Mouse (Mus musculus) forebrain, embryonic 16.5 days (tissue): ENCODE measurements around the gene Scml4. TPM values are rescaled to one million over a fixed set of nuclear protein-coding genes. Genes with fewer than 3 reads are reported as not detected.

Experiments
- ATAC-seq: fragments of 200-750 bp; cut with Nextera tagmentation; 2 replicates; pipeline ENCODE4 v1.8.0; 2017; ENCODE audit warnings: mild to moderate bottlenecking, moderate library complexity
- H3K27ac ChIP-seq: fragments of 300-500 bp; sonication (generic); 2 replicates; pipeline ENCODE4 v1.5.1; 2014; ENCODE audit warnings: low read length, control low read depth
- H3K27me3 ChIP-seq: fragments of 300-500 bp; sonication (generic); replicated peaks from 2 replicates; pipeline ENCODE4 v1.6.1; 2014; ENCODE audit warnings: low read length; ENCODE audit not compliant: control insufficient read depth, insufficient read depth
- H3K36me3 ChIP-seq: fragments of 300-500 bp; sonication (generic); 2 replicates; pipeline ENCODE4 v1.6.1; 2014; ENCODE audit not compliant: control insufficient read depth, insufficient read depth
- H3K4me1 ChIP-seq: fragments of 300-500 bp; sonication (generic); replicated peaks from 2 replicates; pipeline ENCODE4 v1.6.1; 2014; ENCODE audit warnings: low read length; ENCODE audit not compliant: control insufficient read depth, insufficient read depth
- H3K4me2 ChIP-seq: fragments of 300-500 bp; sonication (generic); 2 replicates; pipeline ENCODE4 v1.6.1; 2014; ENCODE audit warnings: mild to moderate bottlenecking, low read length, control low read depth
- H3K4me3 ChIP-seq: fragments of 300-500 bp; sonication (generic); replicated peaks from 2 replicates; pipeline ENCODE4 v1.5.1; 2014; ENCODE audit warnings: mild to moderate bottlenecking, low read length, control low read depth
- H3K9ac ChIP-seq: fragments of 300-500 bp; sonication (generic); replicated peaks from 2 replicates; pipeline ENCODE4 v1.6.1; 2014; ENCODE audit warnings: low read depth, low read length, control low read depth
- H3K9me3 ChIP-seq: fragments of 300-500 bp; sonication (generic); 2 replicates; pipeline ENCODE4 v1.6.1; 2016; ENCODE audit warnings: low read length; ENCODE audit not compliant: control insufficient read depth
- WGBS: fragments of 180-500 bp; shearing (Covaris S2); extraction: QIAGEN DNeasy Blood & Tissue Kit; methylation state at CpG from one replicate; pipeline ENCODE4 v1.1.7; 2014; 5-methylcytosine and 5-hydroxymethylcytosine counted together
- polyA plus RNA-seq: library from polyadenylated mRNA; unstranded; fragments of >200 nt; fragmentation: Nextera tagmentation; extraction: Ambion mirVana; gene quantifications from 2 replicates; pipeline ENCODE4 v1.2.1, GENCODE M21; 2015

Gene Scml4
- polyA plus RNA-seq, 1 experiment from 2014 or later = 10.4 TPM

DNA sequence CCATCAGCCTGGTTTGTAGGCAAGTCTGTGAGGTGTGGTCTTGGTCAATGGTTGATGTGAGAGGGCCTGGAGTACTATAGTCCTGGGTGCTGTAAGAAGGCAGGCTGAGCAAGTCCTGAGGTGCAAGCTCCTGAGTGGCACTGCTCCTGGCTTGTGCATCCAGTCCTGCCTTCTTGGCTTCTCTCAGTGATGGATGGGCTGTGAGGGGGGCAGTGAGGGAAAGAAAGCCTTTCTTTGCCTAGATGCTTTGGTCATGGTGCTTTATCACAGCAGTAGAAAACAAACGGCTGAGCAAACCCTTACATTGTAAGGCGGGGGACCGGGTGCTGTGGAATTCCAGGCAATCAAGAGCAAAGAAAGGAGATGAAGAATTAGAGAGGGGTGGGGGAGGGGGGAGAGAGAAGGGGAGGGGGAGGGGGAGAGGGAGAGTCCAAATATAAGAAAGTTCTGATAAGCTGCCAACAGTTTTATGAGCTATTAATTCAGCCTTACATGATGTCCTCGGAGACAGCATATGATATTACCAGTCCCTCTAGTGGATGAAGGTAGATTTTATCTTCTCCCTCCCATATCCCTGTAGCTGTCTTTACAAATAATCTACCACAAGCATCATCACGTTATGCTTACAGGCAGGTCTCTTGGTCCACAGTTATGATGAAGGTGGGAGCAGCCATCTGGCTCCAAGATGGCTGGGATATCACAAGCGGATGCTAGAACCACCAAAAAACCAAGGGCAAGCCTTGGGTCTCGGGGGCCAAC is 121.0 kb downstream of the Scml4 start:
- 68% methylated on average over 7 of the region's 7 CpGs for WGBS
- H3K9me3 ChIP-seq = no peaks in the 10 kb centered on the region
- no peak for ATAC-seq
- no peak overlapping the region for H3K4me2 ChIP-seq
- H3K27me3 ChIP-seq = no peaks in the 10 kb centered on the region
- no peak overlapping the region for H3K9ac ChIP-seq
- H3K4me3 ChIP-seq = no peak overlapping the region
- no peaks in the 10 kb centered on the region for H3K4me1 ChIP-seq
- no peak overlapping the region for H3K27ac ChIP-seq
- no peaks in the 10 kb centered on the region for H3K36me3 ChIP-seq

DNA sequence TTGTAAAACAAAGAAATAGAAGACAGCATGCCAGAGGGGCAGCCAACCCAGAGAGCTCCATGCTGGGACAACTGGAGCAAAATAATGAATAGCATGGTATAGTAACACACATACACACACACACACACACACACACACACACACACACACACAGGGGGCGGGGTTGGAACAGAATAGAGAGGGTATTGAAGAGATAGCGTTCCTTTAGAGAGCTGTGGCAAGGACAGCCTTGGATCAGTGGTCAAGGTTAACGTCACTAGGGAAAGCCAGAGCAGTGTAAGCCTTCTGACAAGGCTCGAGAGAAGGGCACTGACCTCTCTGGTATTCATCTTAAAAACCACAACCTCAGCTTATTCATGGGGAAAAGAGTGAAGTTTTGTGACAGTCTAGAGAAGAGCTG is 124.7 kb downstream of the Scml4 start:
- Histone ChIP-seq H3K4me2 (no peak overlapping the region), H3K9ac (no peak overlapping the region), H3K4me1 (no peaks in the 10 kb centered on the region), H3K36me3 (no peaks in the 10 kb centered on the region), H3K27me3 (no peaks in the 10 kb centered on the region), H3K27ac (no peak overlapping the region), H3K4me3 (no peak overlapping the region), H3K9me3 (no peaks in the 10 kb centered on the region)
- 76% methylated on average over 4 of the region's 4 CpGs for WGBS
- ATAC-seq = no peak

DNA sequence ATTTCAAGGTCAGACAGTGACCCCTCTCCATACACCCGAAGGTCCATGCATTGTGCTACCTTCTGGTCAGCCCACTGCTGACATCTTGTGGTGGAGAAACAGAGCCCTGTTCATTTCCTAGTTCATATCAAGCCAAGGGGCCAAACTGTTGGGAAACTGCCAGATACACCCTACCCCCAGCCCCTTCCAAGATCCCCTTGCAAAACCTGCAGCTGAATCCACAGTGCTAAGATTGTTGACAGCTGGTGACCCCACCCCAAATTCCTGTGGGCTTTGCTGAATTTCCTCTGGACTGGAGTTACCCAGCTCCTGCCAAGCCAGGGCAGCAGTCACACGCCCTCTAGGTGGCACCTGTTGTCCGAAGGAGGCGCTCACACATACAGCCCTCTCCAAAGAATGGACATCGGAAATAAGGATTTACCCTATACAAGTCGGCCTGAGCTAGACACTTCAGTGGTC is 127.5 kb downstream of the Scml4 start:
- ATAC-seq = peak; percentile 27; the same call in 1 of the 2 replicates
- no peak overlapping the region for H3K4me2 ChIP-seq
- no peak overlapping the region for H3K27ac ChIP-seq
- H3K9ac ChIP-seq = no peak overlapping the region
- no peaks in the 10 kb centered on the region for H3K4me1 ChIP-seq
- H3K4me3 ChIP-seq = no peak overlapping the region
- H3K9me3 ChIP-seq = no peaks in the 10 kb centered on the region
- WGBS = 23% methylated on average over 6 of the region's 6 CpGs
- no peaks in the 10 kb centered on the region for H3K27me3 ChIP-seq
- no peaks in the 10 kb centered on the region for H3K36me3 ChIP-seq

DNA sequence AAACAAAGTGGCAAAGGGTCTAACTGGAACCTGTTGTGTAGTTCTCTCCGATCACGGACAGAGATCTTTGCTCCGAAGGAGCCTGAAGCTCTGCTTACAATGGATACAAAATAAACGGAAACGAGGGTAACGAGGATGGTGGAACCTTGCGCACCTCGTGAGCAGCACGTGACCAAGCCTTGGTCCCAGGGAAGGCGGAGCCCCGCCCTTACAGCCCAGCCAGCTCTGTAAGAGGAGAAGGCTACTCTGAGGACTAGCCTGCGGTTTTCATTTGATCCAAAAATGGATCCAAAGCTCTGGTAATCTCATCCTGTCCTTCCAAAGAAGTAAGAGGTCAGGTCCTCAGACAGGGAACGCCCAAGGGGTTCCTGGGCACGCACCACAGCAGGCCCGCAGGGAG is 128.5 kb downstream of the Scml4 start:
- H3K4me1 ChIP-seq = peaks cover 9% of the 10 kb centered on the region
- H3K27ac ChIP-seq = no peak overlapping the region
- H3K36me3 ChIP-seq = no peaks in the 10 kb centered on the region
- H3K4me2 ChIP-seq = no peak overlapping the region
- no peak overlapping the region for H3K4me3 ChIP-seq
- ATAC-seq = no peak
- WGBS = 59% methylated on average over 15 of the region's 15 CpGs
- H3K27me3 ChIP-seq = no peaks in the 10 kb centered on the region
- no peak overlapping the region for H3K9ac ChIP-seq
- H3K9me3 ChIP-seq = no peaks in the 10 kb centered on the region

DNA sequence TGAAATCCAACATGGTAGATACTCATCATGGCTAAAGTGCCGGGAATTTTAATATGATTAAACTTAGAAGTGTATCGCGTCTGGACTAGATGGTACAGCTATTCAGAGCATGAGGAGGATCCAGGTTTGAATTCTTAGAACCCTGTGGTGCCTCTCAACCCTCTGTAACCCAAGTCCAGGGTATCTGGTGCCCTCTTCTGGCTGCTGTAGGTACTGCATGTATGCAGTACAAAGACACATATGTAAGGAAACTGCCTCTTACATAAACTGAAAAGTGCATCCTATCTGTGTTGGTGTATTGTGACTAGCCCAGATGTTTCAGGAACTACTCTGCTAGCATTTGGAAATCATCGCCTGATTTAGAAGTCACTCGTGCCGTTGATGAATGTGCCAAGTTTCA is 129.7 kb downstream of the Scml4 start:
- H3K4me1 ChIP-seq = peaks cover 21% of the 10 kb centered on the region
- ATAC-seq = peak; percentile 15; the same call in 1 of the 2 replicates
- no peak overlapping the region for H3K27ac ChIP-seq
- 32% methylated on average over 6 of the region's 6 CpGs for WGBS
- H3K9ac ChIP-seq = no peak overlapping the region
- no peaks in the 10 kb centered on the region for H3K36me3 ChIP-seq
- no peaks in the 10 kb centered on the region for H3K27me3 ChIP-seq
- H3K4me3 ChIP-seq = no peak overlapping the region
- no peaks in the 10 kb centered on the region for H3K9me3 ChIP-seq
- H3K4me2 ChIP-seq = no peak overlapping the region

DNA sequence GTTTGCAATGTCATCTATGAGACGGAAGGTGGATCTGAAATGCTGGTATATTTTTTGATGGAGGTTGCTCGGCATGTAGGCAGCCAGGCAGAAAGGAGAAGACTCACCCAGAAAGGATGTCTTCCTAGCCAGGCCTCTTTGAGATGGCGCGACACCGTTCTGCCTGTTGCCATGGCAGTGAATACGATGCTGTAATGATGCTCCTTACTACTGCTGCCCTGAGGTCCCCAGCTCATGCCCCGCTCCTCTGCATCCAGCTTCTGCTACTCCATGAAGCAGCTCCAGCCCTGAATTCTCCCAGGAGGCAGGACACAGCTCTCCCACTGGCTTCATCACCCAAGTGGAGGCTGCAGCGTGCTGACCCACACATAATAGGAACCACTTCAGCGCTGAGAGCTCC is 130.8 kb downstream of the Scml4 start:
- WGBS = 65% methylated on average over 9 of the region's 9 CpGs
- Histone ChIP-seq H3K27ac (no peak overlapping the region), H3K4me3 (no peak overlapping the region), H3K36me3 (no peaks in the 10 kb centered on the region), H3K4me2 (no peak overlapping the region), H3K9ac (no peak overlapping the region), H3K27me3 (no peaks in the 10 kb centered on the region), H3K9me3 (no peaks in the 10 kb centered on the region), H3K4me1 (peaks cover 28% of the 10 kb centered on the region)
- 0 out of 2 replicates have a peak, but pooled peaks have one; percentile 21 for ATAC-seq

DNA sequence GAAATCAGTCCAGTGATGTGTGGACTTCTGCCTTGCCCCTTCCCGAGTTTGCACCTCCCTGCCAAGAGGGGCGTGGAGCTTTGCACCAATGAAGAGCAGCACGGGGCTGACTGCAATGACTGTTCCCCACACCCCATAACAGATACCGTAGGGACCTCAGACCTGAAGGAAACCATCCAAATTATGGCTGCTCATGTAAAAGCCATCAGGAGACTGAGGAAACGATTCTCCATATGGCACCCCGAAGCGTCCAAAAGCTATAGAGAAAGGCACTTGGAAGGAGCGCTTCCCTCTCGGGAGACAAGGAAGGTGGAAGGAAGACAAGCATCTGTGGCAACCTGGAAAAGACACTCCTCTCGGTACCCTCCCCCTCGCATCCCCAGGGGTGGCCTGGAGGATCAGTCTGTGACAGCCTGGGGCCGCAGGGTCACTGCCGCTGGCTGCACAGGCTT is 134.2 kb downstream of the Scml4 start:
- 21% methylated on average over 13 of the region's 13 CpGs for WGBS
- ATAC-seq = peak; percentile 46
- H3K27me3 ChIP-seq = no peaks in the 10 kb centered on the region
- H3K9me3 ChIP-seq = no peaks in the 10 kb centered on the region
- H3K4me3 ChIP-seq = no peak overlapping the region
- H3K9ac ChIP-seq = no peak overlapping the region; the same call in 1 of the 2 replicates
- H3K4me1 ChIP-seq = peaks cover 28% of the 10 kb centered on the region
- peak overlapping the region; percentile 41 for H3K4me2 ChIP-seq
- H3K36me3 ChIP-seq = no peaks in the 10 kb centered on the region
- H3K27ac ChIP-seq = peak overlapping the region; percentile 73

DNA sequence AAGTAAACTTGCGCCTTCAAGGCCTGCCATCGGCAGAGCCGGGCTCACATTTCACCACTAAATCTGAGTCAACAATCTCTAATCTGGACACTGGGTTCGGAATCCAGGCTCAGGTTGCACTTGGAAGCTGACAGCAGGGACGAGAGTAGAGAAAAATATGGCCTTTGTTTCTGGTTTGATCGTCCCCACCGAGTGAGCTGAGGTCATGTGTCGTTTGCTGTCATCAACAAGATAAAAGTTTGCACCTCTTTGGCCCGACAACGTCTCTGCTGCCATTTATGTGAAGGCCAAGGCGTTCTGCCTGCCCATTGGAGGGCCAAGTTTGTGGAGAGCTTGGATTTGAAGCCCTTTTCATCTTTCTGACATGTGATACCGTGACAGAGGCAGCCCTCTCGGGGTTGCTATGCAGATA is 135.3 kb downstream of the Scml4 start:
- H3K9ac ChIP-seq = no peak overlapping the region
- H3K9me3 ChIP-seq = no peaks in the 10 kb centered on the region
- peaks cover 28% of the 10 kb centered on the region for H3K4me1 ChIP-seq
- no peaks in the 10 kb centered on the region for H3K27me3 ChIP-seq
- H3K36me3 ChIP-seq = no peaks in the 10 kb centered on the region
- H3K27ac ChIP-seq = no peak overlapping the region
- WGBS = 61% methylated on average over 13 of the region's 13 CpGs
- ATAC-seq = no peak
- no peak overlapping the region for H3K4me3 ChIP-seq
- H3K4me2 ChIP-seq = no peak overlapping the region

DNA sequence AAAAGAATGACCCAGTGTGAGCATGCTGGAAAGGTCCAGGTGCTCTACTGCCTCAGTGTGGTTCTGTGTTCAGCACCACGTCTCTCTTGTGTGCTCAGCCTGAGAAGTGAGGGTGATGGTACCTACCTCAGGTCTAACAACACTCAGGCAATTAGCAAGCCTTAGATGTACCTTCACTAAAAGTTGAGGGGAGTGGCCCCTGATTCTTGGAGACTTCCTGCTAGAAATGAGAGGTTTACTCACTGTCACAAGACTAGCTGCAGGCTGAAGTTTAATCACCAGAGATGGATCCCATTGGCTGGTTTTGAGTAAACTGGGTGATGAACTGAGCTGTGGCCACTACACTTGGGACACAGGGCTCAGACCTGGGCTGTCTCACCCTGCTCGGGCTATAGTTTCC is 137.1 kb downstream of the Scml4 start:
- Histone ChIP-seq H3K27me3 (no peaks in the 10 kb centered on the region), H3K4me1 (peaks cover 30% of the 10 kb centered on the region), H3K4me2 (no peak overlapping the region), H3K9me3 (no peaks in the 10 kb centered on the region), H3K9ac (no peak overlapping the region), H3K27ac (no peak overlapping the region), H3K36me3 (no peaks in the 10 kb centered on the region), H3K4me3 (no peak overlapping the region)
- WGBS = 86% methylated on average over 2 of the region's 2 CpGs
- no peak for ATAC-seq
